Mouse (Mus musculus) megakaryocyte, embryonic 14.5 days (primary cell): Measurements from ENCODE around the gene Ubash3a.

ENCODE experiments used
- FLI1 ChIP-seq: IDR thresholded peaks from 2 replicates; pipeline ENCODE4 v1.6.1; 2012; ENCODE audit warnings: low read length, inconsistent platforms, mixed read lengths
- GATA1 ChIP-seq: IDR thresholded peaks from 3 replicates; pipeline ENCODE4 v1.6.1; 2012; ENCODE audit warnings: mixed read lengths, low read length, inconsistent platforms, borderline replicate concordance

GRCm38 (mm10) chr17:31222810-31223310, 15.2 kb downstream of the Ubash3a start:
- TF ChIP-seq FLI1 (no peak), GATA1 (no peak)
